Mouse (Mus musculus): ENCODE data around the gene Slc38a3.

DNA sequence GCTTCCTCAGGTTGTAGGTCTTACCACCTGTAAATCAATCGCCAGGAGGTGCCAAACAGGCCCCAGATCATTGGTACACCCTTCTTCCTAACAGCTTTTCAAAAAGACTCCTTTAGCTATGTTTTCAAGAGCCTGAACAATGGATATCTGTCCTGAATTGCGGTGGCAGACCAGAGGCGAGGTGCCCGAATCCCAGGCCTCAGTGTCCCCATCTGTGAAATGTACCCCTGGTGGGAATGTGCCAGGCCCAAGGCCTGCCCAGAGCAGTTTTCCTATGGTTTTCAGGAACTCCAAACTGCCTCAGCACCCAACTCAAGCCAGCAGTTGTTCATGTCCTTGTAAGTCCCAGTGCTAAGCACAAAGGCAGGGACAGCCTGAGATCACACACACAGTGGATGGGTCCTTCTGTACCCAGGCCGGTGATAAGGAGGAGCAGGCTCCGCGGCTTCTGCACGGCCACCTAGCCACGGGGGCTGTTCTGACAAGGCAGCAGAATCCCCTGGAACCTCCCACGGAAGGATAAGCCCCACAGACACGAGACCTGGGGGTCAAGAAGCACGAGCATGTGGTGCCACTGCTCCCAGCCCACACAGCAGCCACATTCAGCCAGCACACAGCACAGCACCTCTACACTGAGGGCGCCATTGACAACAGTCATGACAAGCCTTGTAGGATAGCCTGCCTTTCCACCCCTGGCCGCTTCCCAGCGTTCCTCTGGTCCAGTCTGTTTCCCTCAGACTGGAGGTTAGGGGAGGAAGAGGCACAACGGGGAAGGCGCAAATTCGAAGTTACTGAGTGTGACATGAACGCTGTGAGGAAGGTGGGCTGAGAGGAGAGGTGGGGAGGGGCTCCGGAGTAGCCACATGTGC lies 41.7 kb downstream of the Slc38a3 start:
- TF ChIP-seq CTCF (IDR thresholded peaks at IDR 0.05; ENCODE audit: insufficient read depth, low read depth, low read length) (no peak), POLR2A (IDR thresholded peaks at IDR 0.05; ENCODE audit: insufficient read depth, low read depth, low read length) (no peak)
